Mouse (Mus musculus): ENCODE data around the gene Mst1r. TPM values are rescaled to one million over a fixed set of nuclear protein-coding genes. Genes with fewer than 3 reads are reported as not detected.

Gene Mst1r
- total RNA-seq, 2 experiments from 2014 or later = 0.69 to 1.3 TPM

DNA sequence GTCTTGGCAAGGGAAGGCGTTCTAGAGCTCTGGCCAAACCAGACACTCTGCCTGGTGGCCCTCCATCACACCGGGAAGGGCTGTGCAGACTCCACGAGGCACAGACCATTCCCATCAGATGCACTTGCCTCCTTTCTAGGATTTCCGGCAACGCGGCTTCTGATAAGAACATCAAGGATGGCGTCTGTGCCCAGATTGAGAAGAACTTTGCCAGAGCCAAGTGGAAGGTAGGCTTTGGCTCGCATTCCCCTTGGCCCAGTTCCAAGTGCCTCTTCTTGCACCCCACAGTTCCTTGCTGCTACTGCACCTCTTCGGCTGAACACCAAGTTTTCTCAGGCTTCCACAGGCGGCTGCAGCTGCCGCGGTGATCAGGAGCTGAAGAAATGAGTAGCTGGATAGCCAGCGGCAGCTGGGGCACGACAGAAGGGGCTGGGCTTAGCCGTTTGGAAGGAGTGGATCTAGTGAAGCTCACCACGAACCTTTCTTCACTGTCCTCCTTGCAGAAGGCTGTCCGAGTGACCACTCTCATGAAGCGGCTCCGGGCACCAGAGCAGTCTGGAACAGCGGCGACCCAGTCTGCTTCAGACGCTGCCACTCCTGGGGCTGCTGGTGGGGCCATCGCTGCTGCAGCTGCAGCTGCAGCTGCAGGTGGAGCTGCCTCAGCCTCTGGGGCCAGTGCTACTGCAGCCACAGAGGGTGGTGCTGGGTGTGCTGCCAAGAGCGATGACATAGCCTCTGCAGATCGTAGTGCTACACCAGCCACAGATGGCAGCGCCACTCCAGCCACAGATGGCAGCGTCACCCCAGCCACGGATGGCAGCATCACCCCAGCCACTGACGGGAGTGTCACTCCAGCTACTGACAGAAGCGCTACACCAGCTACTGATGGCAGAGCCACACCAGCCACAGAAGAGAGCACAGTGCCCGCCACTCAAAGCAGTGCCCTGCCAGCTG, 40.8 kb downstream of the Mst1r start:
- intact Hi-C loops (cut with DNase I) = no loop called here
- peak in 1 of 2 experiments; percentile 46 for DNase-seq (ENCODE audit: low spot score in 2 of 2)

DNA sequence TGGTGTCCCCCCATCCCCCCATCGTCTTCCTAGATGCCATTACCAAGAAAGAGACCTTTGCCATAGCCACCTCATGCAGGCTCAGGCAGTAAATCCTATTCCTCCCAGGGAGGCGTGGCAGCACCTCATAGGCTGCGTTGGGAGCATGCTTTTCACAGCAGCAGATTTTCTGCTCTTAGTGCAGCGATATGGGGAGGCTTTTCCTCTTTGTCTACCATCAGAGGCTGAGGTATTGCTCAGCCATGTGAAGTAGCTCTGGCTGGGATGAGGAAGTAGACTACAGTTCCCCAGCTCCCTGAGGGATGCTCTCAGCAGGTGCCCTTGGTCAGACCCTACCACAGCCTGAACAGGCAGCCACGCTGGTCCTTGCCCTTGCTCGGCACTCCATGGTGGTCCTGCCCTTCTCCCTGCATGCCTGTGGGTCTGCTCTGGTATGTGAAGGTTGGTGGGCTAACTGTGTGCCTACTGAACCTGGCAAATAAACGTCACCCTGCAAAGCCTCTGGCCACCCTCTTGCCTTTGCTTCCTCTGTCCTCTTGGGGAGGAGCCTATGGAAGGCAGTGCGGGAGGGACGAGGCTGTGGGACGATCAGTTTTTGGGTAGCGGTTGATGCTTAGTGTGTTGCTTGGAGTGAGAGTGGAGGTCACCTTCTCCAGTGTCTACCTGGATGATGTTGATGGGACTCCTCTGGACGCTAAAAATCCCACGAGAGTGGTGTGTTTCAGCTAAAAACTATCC, 42.7 kb downstream of the Mst1r start:
- intact Hi-C loops (cut with DNase I) = no loop called here
- DNase-seq (ENCODE audit: low spot score in 2 of 2) = no peak

DNA sequence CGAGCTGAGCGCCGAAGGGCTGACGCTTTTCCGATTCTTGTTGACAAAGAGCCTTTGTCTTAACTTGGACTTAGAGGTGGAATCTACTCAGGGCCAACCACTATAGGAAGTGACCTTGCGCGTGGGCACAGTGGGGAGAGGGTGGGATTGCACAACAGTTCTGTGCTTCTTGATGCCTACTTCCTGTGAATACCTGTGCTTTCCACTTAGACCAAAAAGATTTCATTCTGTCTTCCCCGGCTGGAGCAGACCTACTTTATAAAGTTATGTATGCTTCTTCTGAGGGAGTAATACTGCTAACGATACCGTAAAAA, 43.2 kb downstream of the Mst1r start, which contains the start of gene Traip:
Gene Traip, plus strand, starts transcription at position 215 of the 314 bp plus-strand sequence.
- no peak for DNase-seq (ENCODE audit: low spot score in 2 of 2)
- intact Hi-C loops (cut with DNase I) = no loop called here

DNA sequence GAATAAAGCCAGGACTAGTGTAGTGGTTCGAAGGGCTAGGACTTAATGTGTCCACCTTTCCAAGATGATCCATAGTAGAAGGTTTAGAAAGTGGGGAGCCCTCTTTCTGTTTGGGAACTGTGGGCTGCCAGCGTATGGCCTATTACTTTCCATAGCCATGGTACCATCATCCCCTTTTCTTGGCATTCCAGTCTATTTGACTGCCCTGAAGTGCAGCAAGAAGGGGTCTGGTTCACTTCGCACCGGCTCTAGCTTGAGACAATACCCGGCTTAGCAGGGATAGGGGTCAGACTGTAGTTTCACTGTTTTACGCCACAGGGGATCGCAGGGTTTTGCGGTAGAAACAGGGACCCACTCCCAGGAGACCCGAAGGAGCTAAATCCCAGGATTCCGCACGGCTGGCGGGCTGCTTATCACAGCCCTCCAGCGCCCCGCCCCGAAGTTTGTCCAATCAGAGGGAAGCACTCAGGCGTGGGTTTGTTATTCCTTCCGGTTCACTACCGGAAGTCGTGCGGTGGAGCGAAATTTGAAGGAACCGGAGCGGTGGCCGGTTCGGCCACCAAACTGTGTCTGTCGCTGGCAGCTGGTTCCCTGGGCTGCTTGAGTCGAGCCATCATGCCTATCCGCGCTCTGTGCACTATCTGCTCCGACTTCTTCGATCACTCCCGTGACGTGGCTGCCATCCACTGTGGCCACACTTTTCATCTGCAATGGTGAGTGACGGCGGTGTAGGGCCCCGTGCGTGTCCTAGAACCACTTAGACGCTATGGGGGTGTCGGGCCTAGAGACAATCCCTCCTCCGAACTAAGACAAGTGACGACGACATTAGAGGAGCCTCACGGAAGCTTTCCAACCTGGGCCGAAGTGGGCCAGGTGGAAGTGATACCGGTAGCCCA, 44.0 kb downstream of the Mst1r start:
- DNase-seq (ENCODE audit: low spot score in 2 of 2) = peak; percentile 89 to 95
- intact Hi-C loops (cut with DNase I) = no loop called here

DNA sequence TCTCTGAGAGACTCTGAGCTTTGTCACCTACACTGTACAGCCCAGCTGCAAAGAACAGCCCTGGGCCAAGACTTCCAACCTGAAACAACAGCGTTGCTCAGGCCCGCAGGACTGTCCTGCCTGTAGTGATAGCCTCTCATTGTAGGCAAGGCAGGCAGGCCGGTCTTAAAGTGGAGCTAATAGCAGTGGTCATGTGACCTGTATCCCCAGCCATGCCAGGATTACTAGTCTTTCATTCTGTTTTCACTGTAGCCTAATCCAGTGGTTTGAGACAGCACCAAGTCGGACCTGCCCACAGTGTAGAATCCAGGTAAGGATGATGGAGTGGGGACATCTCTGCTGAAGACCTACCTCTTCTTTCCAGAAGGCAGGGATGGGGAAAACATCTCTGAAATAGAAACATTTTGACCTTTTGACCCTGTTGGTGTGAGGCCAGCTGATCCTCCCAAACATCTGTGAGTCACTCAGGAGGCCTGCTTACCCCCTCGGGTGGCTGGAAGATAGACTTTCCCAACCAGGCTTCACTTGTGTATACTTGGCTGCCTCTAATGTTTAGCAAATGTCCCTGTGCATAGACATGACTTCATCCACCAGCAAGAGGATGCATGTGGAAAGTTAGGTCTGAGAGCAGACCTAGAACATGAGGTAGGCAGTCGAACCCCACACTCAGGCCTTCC, 49.1 kb downstream of the Mst1r start:
- intact Hi-C loops (cut with DNase I) = no loop called here
- no peak for DNase-seq (ENCODE audit: low spot score in 2 of 2)

DNA sequence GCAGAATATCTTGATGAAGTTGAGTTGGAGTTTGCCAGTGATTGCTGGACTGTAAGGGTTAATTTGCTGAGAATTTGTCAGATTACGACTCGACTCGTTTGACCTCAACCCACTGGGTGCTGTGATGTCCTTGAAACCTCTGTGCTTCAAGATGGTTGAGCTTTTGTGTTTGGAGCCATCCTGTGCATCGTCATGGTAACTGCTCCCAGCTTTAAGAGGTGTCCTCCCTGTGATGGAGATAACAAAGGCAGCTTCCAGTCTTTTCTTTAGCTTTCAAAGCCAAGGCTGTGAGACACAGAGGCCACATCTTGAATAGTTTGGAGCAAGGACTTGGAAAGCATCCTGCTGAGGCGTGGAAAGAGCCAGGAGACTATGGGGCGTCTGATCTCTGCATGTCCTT, 50.5 kb downstream of the Mst1r start:
- no peak for DNase-seq (ENCODE audit: low spot score in 2 of 2)
- intact Hi-C loops (cut with DNase I) = no loop called here

DNA sequence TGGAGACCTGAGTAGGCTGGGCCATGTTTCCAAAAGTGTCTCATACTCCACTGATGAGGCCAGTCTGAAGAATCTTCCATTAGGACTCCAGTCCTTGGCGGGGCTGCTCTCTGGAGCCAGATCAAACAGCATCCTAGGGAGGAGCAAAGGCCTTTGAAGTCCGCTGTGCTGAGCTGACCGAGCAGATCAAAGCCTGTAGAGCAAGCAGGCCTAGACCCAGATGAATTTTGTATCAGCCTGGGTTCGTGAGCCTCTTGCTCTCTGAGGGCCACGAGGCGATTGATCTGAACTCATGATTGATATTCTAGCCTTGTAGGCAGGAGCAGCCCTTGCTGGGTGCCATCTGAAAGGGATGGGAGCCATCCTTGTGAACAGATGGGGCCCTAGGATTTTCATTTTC, 53.2 kb downstream of the Mst1r start:
- no peak for DNase-seq (ENCODE audit: low spot score in 2 of 2)
- intact Hi-C loops (cut with DNase I) = loop anchor here (5.0 kb wide), 2 partner anchors 92 to 107 kb away; partner anchors contain the start of gene Amigo3

DNA sequence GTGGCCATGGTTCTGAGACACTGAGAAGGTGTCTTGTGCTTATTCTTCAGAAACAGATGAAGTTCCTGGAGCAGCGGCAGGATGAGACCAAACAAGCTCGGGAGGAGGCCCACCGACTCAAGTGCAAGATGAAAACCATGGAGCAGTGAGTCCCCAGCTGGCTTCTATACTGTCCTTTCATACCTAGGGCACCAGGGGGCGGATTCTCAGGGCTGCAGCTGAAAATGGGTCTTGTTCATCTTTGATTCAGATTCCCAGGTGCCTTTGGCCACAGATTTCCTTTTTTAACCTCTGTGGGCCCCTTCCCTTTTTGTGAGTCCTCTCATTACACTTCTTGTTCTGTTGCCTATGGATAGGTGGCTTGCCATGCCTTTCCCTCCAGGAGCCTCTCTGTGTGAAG, 54.3 kb downstream of the Mst1r start:
- intact Hi-C loops (cut with DNase I) = loop anchor here (1.0 to 5.0 kb wide), 3 partner anchors 25 to 106 kb away; partner anchors contain the start of gene Amigo3
- DNase-seq (ENCODE audit: low spot score in 2 of 2) = no peak

DNA sequence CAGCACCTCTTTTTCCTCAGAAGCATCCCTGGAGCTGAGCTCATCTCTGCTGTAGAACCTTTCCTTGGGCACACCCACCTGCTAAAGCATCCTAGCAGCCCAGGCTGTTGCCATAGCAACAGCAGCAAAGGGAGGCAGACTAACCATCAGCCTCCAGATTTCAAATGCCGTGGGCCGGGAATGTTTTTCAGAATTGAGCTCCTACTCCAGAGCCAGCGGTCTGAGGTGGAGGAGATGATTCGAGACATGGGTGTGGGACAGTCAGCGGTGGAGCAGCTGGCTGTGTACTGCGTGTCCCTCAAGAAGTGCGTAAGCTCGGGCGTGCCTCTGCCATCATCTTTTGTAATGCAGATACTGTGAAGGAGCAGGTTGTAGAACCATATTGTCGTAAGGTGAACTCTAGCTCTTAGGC, 54.7 kb downstream of the Mst1r start:
- intact Hi-C loops (cut with DNase I) = loop anchor here (1.0 to 5.0 kb wide), 3 partner anchors 25 to 106 kb away; partner anchors contain the start of gene Amigo3
- DNase-seq (ENCODE audit: low spot score in 2 of 2) = peak; percentile 82 to 96

DNA sequence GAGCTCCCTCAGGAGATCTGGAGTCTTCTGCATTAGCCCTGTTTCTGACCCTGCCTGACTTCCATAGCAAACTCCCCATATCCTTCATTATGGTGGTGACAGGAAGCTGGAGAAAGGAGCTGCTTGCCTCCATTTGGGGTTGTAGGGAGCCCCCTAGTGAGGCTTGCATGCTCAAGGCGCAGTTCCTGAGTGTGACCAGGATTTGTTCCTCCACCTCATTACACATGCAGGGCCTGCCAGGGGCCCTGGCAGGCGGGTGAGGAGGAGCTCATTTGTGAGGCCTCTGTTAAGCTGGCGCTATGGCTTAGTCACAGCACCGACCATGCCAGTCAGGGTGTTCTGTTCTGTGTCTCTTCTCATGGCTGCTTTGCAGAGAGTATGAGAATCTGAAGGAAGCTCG, 55.2 kb downstream of the Mst1r start:
- DNase-seq (ENCODE audit: low spot score in 2 of 2) = peak; percentile 67 to 88
- intact Hi-C loops (cut with DNase I) = loop anchor here (1.0 to 5.0 kb wide), 4 partner anchors 26 to 105 kb away; partner anchors contain the start of gene Amigo3

DNA sequence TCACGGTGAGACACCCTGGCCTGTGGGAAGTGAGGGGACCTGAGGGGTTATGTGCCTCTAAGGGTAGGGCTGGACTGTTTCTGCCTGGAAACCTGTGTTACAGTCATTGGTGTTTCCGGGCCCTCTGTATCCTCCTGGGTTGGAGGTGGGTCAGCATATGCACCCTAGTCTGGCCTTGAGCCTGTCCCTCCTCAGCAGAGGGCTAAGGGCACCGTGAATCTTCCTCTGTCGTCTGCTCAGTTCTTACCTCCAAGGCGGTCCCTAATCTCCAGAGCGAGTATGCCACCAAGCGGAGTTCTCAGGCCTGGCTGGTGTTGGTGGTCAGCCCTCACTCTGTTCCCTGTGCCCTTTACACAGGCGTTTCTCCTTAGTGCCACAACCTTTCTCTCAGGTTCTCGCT, 56.2 kb downstream of the Mst1r start:
- DNase-seq (ENCODE audit: low spot score in 2 of 2) = no peak
- intact Hi-C loops (cut with DNase I) = loop anchor here (1.0 to 5.0 kb wide), 4 partner anchors 59 to 104 kb away; partner anchors contain the start of gene Amigo3

DNA sequence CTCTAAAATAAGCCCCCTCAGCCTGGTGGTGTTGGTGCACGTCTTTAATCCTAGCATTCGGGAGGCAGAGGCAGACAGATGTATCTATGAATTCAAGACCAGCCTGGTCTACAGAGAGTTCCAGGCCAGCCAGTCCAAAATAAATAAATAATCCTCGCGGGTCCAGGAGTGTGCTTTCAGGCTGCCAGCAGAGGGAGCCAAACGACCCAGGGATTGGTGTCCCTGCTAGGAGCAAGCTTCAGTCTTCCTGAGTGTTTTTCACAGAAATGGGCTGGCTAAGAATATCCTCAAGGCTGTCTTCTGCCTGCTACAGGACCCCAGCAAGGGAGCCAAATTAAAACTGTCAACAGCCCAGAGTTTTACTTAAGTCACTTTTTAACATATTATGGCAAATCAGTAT, 57.0 kb downstream of the Mst1r start:
- intact Hi-C loops (cut with DNase I) = loop anchor here (1.0 to 5.0 kb wide), 4 partner anchors 23 to 104 kb away; partner anchors contain the start of gene Amigo3
- DNase-seq (ENCODE audit: low spot score in 2 of 2) = peak; percentile 69 to 84

DNA sequence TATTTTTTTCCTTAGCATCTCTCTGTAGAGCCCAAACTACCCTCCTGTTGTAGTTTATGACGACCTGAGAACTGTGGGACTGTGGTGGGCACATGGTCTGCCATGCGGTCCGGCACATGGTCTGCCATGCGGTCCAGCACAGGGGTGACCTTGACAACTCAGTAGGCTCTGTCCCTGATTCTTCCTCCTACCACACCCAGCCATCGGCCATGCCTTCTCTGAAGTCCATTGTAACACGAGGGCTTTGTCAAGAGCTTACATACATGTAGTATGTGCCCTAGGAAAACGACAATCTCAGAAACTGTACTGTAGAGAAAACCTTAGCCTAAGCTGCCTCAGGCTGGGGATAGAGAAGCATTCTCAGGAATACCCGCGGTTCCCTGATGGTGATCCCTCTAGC, 58.0 kb downstream of the Mst1r start:
- intact Hi-C loops (cut with DNase I) = loop anchor here (1.0 to 5.0 kb wide), 3 partner anchors 22 to 103 kb away; partner anchors contain the start of gene Amigo3
- DNase-seq (ENCODE audit: low spot score in 2 of 2) = no peak

DNA sequence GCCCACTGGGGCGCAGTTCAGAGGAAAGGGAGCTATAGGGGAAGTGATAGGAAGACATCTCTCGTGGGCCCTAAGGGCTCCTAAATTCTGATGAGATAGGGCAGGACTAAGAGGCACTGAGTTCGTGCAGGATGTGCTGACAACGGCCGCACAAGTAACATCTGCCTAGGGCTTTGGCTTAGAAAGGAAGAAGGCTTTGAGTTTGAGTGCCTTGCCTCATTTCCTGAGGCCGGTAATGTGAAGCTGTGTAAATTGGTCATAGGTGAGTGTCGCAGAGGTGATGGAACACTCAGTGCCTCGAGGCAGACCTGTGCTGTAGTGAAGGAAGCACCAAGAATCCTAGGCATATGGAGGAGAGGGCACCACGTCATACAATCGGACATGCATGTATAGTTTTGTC, 60.0 kb downstream of the Mst1r start:
- intact Hi-C loops (cut with DNase I) = no loop called here

DNA sequence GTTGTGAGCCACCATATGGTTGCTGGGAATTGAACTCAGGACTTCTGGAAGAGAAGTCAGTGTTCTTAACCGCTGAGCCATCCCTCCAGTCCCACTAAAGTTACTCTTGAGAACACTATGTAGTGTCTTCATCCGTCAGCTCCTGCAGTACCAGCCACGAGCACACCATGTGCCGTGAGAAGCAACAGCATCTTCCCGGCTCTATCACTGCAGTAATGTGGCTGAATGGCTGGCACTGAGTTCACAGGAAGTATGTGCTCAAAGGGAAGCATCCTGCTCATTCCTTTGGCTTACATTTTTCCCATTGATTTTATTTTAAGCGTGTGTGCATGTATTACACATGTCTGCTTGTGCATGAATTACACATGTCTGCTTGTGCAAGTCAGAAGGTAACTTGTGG, 60.8 kb downstream of the Mst1r start:
- DNase-seq (ENCODE audit: low spot score in 2 of 2) = no peak
- intact Hi-C loops (cut with DNase I) = no loop called here

More for the DNA sequence above, 60.0 kb downstream of the Mst1r start:
- DNase-seq (ENCODE audit: low spot score in 2 of 2) = no peak

DNA sequence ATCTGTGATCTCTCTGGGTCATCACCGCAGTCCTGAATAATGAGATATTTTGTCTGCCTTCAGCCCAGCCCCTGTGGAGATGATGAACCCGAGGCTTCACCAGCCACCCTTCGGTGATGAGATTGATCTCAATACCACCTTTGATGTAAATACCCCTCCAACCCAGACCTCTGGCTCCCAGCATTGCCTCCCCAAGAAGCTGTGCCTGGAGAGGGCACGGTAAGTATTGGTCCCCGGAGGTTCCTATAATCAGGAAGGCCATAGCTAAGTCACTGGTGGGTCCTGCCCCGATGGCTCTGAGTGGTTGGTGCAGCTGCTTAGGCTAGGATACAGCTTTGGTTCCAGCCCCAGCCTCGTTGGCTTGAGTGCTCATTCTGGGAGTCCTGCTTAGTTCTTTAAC, 61.9 kb downstream of the Mst1r start:
- DNase-seq (ENCODE audit: low spot score in 2 of 2) = no peak
- intact Hi-C loops (cut with DNase I) = no loop called here

Data from left cerebral cortex, postnatal 25 days (tissue).